ENCODE assay signal across 9 mouse cellular contexts in genomic region chr17:56819694-56820111, GRCm38 (mm10). TPM values are rescaled to one million over a fixed set of nuclear protein-coding genes. Genes with fewer than 3 reads are reported as not detected.
DNase-seq lines count a peak whose midpoint lies in the region; ATAC-seq lines count a peak whose summit lies in the region.
"Had no signal": no experiment of that assay in that cellular context is flagged by ENCODE, and none has a peak within 500 bp of the region (broad histone marks: within the 10 kb centered on the region; RNA-seq: fewer than 3 reads in every experiment).

No protein-coding gene starts in this region.

- no peak overlapping the region for H3K4me2 ChIP-seq in heart, embryonic 13.5 days
- no peak overlapping the region for H3K4me2 ChIP-seq in hindbrain, embryonic 14.5 days (replicated peaks)

- H3K27me3 ChIP-seq in heart, embryonic 13.5 days (replicated peaks) = no peaks in the 10 kb centered on the region
- no peaks in the 10 kb centered on the region for H3K27me3 ChIP-seq in hindbrain, embryonic 14.5 days (ENCODE audit: control insufficient read depth, insufficient read depth, low read length)

- H3K4me3 ChIP-seq in heart, embryonic 13.5 days = no peak overlapping the region
- H3K4me3 ChIP-seq in hindbrain, embryonic 14.5 days (replicated peaks; ENCODE audit: low read length) = no peak overlapping the region

- H3K9ac ChIP-seq in heart, embryonic 13.5 days = no peak overlapping the region
- H3K9ac ChIP-seq in hindbrain, embryonic 14.5 days = no peak overlapping the region

- peak overlapping the region; percentile 30; the same call in 1 of the 2 replicates for H3K27ac ChIP-seq in heart, embryonic 13.5 days (replicated peaks)
- H3K27ac ChIP-seq in hindbrain, embryonic 14.5 days = peak overlapping the region; percentile 54

- peaks cover 19% of the 10 kb centered on the region for H3K4me1 ChIP-seq in heart, embryonic 13.5 days
- H3K4me1 ChIP-seq in hindbrain, embryonic 14.5 days (replicated peaks; ENCODE audit: control insufficient read depth, insufficient read depth, low read length) = peaks cover 10% of the 10 kb centered on the region

- ATAC-seq in heart, embryonic 13.5 days (ENCODE audit: extremely low read depth, insufficient number of reproducible peaks, low FRiP score, low TSS enrichment) = no peak
- ATAC-seq in hindbrain, embryonic 14.5 days (ENCODE audit: low FRiP score) = peak; percentile 48; the same call in 1 of the 2 replicates
- peak; percentile 52; the same call in 1 of the 2 replicates for ATAC-seq in megakaryocyte-erythroid progenitor cell, adult 5-6 weeks (replicated peaks; ENCODE audit: low FRiP score, low TSS enrichment, poor library complexity, severe bottlenecking)

- intact Hi-C loops in left cerebral cortex, postnatal 10 days (cut with DNase I) = no loop called here

- WGBS in heart, embryonic 13.5 days = 68% methylated on average over 8 of the region's 8 CpGs
- 64% methylated on average over 8 of the region's 8 CpGs for WGBS in hindbrain, embryonic 14.5 days

- no peak for DNase-seq in heart, adult 18-20 months
- peak; percentile 24 for DNase-seq in NIH3T3 (ENCODE audit: low read depth)
- DNase-seq in hindbrain, embryonic 14.5 days (ENCODE audit: low spot score) = peak; percentile 36
- DNase-seq in thymus, postnatal 25 days = peak; percentile 57
- DNase-seq in right cerebral cortex, postnatal 36 days (ENCODE audit: low spot score in 2 of 2) = no peak
- DNase-seq in left cerebral cortex, postnatal 10 days (ENCODE audit: extremely low spot score in 1 of 2, low spot score in 2 of 2) = no peak

- H3K36me3 ChIP-seq in heart, embryonic 13.5 days = no peaks in the 10 kb centered on the region
- no peaks in the 10 kb centered on the region for H3K36me3 ChIP-seq in hindbrain, embryonic 14.5 days (replicated peaks; ENCODE audit: control insufficient read depth, insufficient read depth)

- H3K9me3 ChIP-seq in heart, embryonic 13.5 days = no peaks in the 10 kb centered on the region
- no peaks in the 10 kb centered on the region for H3K9me3 ChIP-seq in hindbrain, embryonic 14.5 days (ENCODE audit: control insufficient read depth, low read length)

RNA-seq across cellular contexts. Expression of gene Rfx2, which starts 11.1 kb away (rescaled TPM):
- polyA plus RNA-seq in heart, embryonic 13.5 days (2015; fragmentation: Nextera tagmentation; extraction: Ambion mirVana) = 4.7 and 4.9 TPM in 2 replicates
- total RNA-seq in heart, adult 18-20 months (2021) = 1 to 10 TPM; 2.5 to 3.1 TPM
- polyA plus RNA-seq in hindbrain, embryonic 14.5 days (2014; fragmentation: Nextera tagmentation; extraction: Ambion mirVana) = 3.3 and 4.3 TPM in 2 replicates
- 23.0 and 29.3 TPM in 2 replicates for total RNA-seq in megakaryocyte-erythroid progenitor cell, adult 5-6 weeks (2014; fragmentation: Nextera tagmentation)
- 4.7 and 10.5 TPM in 2 replicates for total RNA-seq in megakaryocyte-erythroid progenitor cell, adult 5-6 weeks (2017)
- 1 to 10 TPM; 1.4 to 2.3 TPM for total RNA-seq in left cerebral cortex, postnatal 10 days (2021)

RNA-seq across cellular contexts. Expression of gene Prr22, which starts 49.7 kb away (rescaled TPM):
- 0.78 and 1.0 TPM in 2 replicates for polyA plus RNA-seq in heart, embryonic 13.5 days (2015; fragmentation: Nextera tagmentation; extraction: Ambion mirVana)
- under 1 TPM in 1 of 2 experiments, not detected in 1; 0.32 TPM for total RNA-seq in heart, adult 18-20 months (2021)
- polyA plus RNA-seq in hindbrain, embryonic 14.5 days (2014; fragmentation: Nextera tagmentation; extraction: Ambion mirVana) = 0.76 and 0.78 TPM in 2 replicates
- 5.4 and 6.6 TPM in 2 replicates for total RNA-seq in megakaryocyte-erythroid progenitor cell, adult 5-6 weeks (2014; fragmentation: Nextera tagmentation)
- total RNA-seq in megakaryocyte-erythroid progenitor cell, adult 5-6 weeks (2017) = 1.3 and 2.3 TPM in 2 replicates
- total RNA-seq in left cerebral cortex, postnatal 10 days (2021) = 1 to 10 TPM in 1 of 2 experiments, under 1 TPM in 1; 0.49 to 1.4 TPM

RNA-seq across cellular contexts. Expression of gene Acsbg2, which starts 54.5 kb away (rescaled TPM):
- not detected in 2 replicates for polyA plus RNA-seq in heart, embryonic 13.5 days (2015; fragmentation: Nextera tagmentation; extraction: Ambion mirVana)
- total RNA-seq in heart, adult 18-20 months (2021) = not detected
- not detected in 2 replicates for polyA plus RNA-seq in hindbrain, embryonic 14.5 days (2014; fragmentation: Nextera tagmentation; extraction: Ambion mirVana)
- total RNA-seq in megakaryocyte-erythroid progenitor cell, adult 5-6 weeks (2014; fragmentation: Nextera tagmentation) = not detected in 2 replicates
- total RNA-seq in megakaryocyte-erythroid progenitor cell, adult 5-6 weeks (2017) = not detected in 2 replicates
- not detected for total RNA-seq in left cerebral cortex, postnatal 10 days (2021)
- total RNA-seq: layer of hippocampus, postnatal 14 days had no signal

RNA-seq across cellular contexts. Expression of gene Dus3l, which starts 55.1 kb away (rescaled TPM):
- 31.9 and 33.2 TPM in 2 replicates for polyA plus RNA-seq in heart, embryonic 13.5 days (2015; fragmentation: Nextera tagmentation; extraction: Ambion mirVana)
- 10 to 100 TPM; 15.3 to 16.1 TPM for total RNA-seq in heart, adult 18-20 months (2021)
- 76.9 and 81.9 TPM in 2 replicates for polyA plus RNA-seq in hindbrain, embryonic 14.5 days (2014; fragmentation: Nextera tagmentation; extraction: Ambion mirVana)
- total RNA-seq in megakaryocyte-erythroid progenitor cell, adult 5-6 weeks (2014; fragmentation: Nextera tagmentation) = 21.6 and 28.6 TPM in 2 replicates
- total RNA-seq in megakaryocyte-erythroid progenitor cell, adult 5-6 weeks (2017) = 13.9 and 17.9 TPM in 2 replicates
- total RNA-seq in left cerebral cortex, postnatal 10 days (2021) = 10 to 100 TPM; 75.4 to 76.4 TPM

RNA-seq across cellular contexts. Expression of gene 1700061G19Rik, which starts 55.6 kb away (rescaled TPM):
- 0.24 and 0.37 TPM in 2 replicates for polyA plus RNA-seq in heart, embryonic 13.5 days (2015; fragmentation: Nextera tagmentation; extraction: Ambion mirVana)
- not detected for total RNA-seq in heart, adult 18-20 months (2021)
- polyA plus RNA-seq in hindbrain, embryonic 14.5 days (2014; fragmentation: Nextera tagmentation; extraction: Ambion mirVana) = 0.31 and 0.41 TPM in 2 replicates
- not detected in 2 replicates for total RNA-seq in megakaryocyte-erythroid progenitor cell, adult 5-6 weeks (2014; fragmentation: Nextera tagmentation)
- total RNA-seq in megakaryocyte-erythroid progenitor cell, adult 5-6 weeks (2017) = not detected in 2 replicates
- total RNA-seq in left cerebral cortex, postnatal 10 days (2021) = under 1 TPM; 0.16 to 0.41 TPM

Comparison
In these comparisons a context has a peak if more than half of its experiments do, and no peak if none do; other contexts are left out.
1. DNase-seq: peak in NIH3T3 (single experiment), hindbrain, embryonic 14.5 days (single experiment) and thymus, postnatal 25 days (single experiment); none in heart, adult 18-20 months (0 of 2), right cerebral cortex, postnatal 36 days (0 of 2) and left cerebral cortex, postnatal 10 days (0 of 2).